Mouse (Mus musculus): ENCODE results near the gene Fbxo7.

GRCm38 (mm10) chr10:86098363-86098762 is 76.6 kb downstream of the Fbxo7 start:
- TF ChIP-seq CTCF (IDR thresholded peaks at IDR 0.05; ENCODE audit: low read depth) (no peak), EP300 (IDR thresholded peaks at IDR 0.05; ENCODE audit: low read depth) (no peak)
